Mouse (Mus musculus) gastrocnemius, adult 2 months (tissue): Measurements from ENCODE around the gene Prm1. TPM values are rescaled to one million over a fixed set of nuclear protein-coding genes. Genes with fewer than 3 reads are reported as not detected.
A peak's percentile ranks its signal among the peaks of the same experiment; 100 is the strongest.

Experiments
- DNase-seq: peaks from one replicate; pipeline ENCODE4 v3.0.0; 2022
- H3K27ac ChIP-seq: fragments of 200-600 bp; 2 replicates; pipeline ENCODE4 v1.8.1; 2022; ENCODE audit warnings: mild to moderate bottlenecking
- H3K4me3 ChIP-seq: fragments of 200-600 bp; 2 replicates; pipeline ENCODE4 v1.8.1; 2022; ENCODE audit warnings: mild to moderate bottlenecking, moderate library complexity
- CTCF ChIP-seq: fragments of 200-600 bp; IDR thresholded peaks from 2 replicates; pipeline ENCODE4 v1.8.1; 2022; ENCODE audit warnings: antibody characterized with exemption, mild to moderate bottlenecking, moderate library complexity
- intact Hi-C: fragments of 180-260 bp; cut with DNase I; formaldehyde crosslinking; loops from one replicate; pipeline ENCODE4 v1.15.1; 2025
- total RNA-seq, 2 experiments: library from RNA; stranded (reverse); gene quantifications; 2 replicates each; pipeline ENCODE4 v1.2.3; 2021

The Prm1 gene
- total RNA-seq, 2 experiments from 2014 or later: not detected

DNA sequence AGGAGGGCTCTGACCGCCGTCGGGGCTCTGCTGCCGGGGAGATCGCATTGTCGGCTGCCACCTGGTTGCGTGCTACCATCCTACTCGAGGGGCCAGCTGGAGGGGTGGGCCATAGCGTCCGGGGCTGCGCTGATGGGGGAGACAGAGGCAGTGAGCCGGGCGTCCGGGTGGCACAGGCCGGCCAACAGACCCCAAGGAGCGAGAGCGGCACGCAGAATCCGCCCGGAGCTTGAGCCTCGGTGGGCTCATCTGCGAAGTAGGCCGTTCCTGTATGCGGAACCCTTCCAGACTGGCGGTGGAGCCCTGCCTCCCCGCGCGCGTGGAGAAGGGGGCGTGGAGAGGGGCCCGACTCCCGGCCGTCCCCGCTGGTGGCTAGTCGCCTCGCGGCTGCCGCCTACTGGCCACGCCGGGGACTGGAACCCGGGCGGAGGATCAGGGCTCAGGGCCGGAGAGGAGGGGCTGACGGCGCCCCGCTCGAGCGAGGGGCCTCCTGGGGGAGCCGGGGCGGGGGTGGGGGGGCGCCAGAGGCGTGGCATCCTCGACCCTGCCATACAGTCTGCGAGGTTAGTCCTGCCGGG, 20.8 kb downstream of the Prm1 start:
- H3K27ac ChIP-seq: peak overlapping the region; percentile 94
- peak; percentile 95 for DNase-seq
- intact Hi-C loops: loop anchor here (1.0 to 2.0 kb wide), 2 partner anchors 144 to 215 kb away; no protein-coding TSS in a partner anchor
- TF ChIP-seq CTCF: peak; percentile 88
- peak overlapping the region; percentile 84 for H3K4me3 ChIP-seq

DNA sequence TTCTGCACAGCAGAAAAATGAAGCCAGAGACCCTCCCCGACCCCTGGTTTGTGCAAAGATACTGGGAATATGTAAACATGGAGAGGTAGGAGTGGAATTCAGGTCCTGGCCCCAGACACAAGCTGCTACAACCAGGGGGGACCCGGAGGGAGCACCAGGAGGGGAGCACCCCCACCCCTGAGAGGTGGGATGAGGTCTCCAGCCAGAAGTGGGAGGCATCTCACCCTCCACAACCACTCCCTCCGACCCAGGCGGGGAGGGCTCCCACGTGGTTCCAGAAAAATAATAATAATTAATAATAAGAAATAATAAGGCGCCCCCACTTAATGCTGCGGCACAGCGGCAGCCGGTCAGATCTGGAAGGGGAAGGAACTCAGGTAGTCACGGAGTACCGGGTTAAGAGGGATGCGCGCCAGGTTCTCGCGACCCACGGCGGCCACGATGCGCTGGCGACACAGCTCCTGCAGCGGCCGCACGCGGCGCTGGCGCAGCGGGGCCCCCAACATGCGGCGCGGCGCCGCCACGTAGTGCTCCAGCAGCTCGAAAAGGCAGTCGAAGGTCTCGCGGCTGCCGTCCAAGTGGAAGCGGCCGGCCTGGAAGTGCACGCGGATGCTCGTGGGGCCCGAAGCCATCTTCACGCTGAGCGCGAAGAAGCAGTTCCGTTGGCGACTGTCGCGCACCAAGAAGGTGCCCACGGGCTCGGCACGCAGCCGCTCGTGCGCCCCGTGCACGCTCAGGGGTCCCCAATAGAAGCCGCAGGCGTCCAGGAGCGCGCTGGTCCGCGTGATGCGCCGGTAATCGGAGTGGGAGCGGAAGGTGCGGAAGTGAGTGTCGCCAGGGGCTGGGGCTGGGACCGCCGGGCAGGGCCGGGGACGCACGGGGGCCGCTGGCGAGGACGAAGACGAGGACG, 21.5 kb downstream of the Prm1 start:
- intact Hi-C loops: loop anchor here (2.0 kb wide), 1 partner anchor 143 kb away; no protein-coding TSS in a partner anchor
- peak overlapping the region; percentile 84 for H3K4me3 ChIP-seq
- DNase-seq: peak; percentile 63
- H3K27ac ChIP-seq: peak overlapping the region; percentile 94
- peak; percentile 8; the same call in 1 of the 2 replicates for TF ChIP-seq CTCF

DNA sequence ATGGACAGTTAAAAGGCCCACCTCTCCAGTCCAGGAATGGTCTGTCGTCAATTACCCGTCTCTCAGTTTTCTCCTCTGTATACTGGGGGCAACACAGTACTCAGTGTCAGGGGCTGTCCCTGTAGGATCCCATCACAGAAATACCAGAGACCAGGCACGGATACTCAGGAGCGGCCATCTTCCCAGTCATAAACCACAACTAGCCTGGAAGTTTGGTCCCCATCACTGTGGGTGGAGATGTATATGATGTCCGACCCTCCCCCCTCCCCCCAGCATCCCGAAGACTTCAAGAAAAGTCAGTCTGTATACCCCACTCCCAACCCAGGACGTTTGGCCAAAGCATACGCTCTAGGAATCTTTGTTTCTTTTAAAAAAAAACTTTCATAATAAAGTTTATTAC, 22.2 kb downstream of the Prm1 start:
- H3K4me3 ChIP-seq: peak overlapping the region; percentile 84
- intact Hi-C loops: no loop called here
- H3K27ac ChIP-seq: no peak overlapping the region
- peak; percentile 7 for DNase-seq
- no peak for TF ChIP-seq CTCF

DNA sequence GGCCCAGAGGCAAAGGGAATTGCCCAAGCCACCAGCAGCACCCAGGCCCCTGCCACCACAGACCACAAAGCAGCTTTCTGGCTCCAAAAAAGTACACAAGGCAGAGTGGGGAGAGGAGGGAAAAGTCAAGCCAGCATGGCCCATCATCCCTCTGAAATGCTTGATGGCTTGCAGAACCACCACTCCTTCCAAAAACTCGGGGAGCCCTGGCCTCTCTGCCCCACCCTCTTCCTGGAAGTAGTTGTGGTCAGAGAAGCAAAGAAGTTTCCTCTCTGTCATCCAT, 22.5 kb downstream of the Prm1 start:
- intact Hi-C loops: no loop called here
- peak overlapping the region; percentile 84 for H3K4me3 ChIP-seq
- TF ChIP-seq CTCF: no peak
- peak overlapping the region; percentile 46; the same call in 1 of the 2 replicates for H3K27ac ChIP-seq
- DNase-seq: peak; percentile 30

DNA sequence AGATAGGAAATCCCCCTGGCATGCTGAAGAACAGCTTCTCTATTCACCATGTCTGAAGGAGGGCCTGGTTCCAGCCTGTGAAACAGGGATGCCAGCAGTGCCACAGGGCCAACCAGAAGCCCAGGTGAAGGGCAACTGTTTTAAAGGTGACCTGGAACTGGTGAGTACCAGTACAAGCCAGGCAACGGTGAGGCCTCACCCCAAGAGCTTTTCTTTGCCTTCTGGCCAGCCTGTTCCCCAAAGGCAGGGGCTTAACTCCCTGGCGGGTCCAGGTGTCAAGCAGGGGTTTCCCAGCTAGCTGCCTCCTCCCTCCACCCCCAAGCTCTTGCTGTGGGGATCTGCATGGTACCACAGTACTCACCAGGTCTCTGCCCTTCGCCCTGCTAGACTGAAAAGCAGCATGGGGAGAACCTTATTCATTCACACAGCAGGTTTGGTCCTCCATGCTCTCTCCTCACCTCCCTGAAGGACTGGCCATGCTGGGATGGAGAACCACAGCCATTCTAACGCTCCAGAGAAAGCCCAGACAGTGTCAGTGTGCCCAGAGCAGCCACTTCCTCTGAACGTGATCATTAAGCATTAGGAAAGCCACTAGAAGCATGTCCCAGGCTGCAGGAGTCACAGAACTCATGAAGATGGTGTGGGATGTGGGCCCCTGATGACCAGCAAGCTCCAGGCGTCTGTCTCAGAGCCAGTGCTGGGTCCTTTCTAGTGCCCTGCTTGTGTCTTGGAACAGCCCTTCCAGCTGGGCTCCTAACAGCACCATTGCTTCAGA, 23.1 kb downstream of the Prm1 start:
- H3K27ac ChIP-seq: peak overlapping the region; percentile 46
- peak; percentile 19 for DNase-seq
- peak overlapping the region; percentile 84 for H3K4me3 ChIP-seq
- intact Hi-C loops: no loop called here
- TF ChIP-seq CTCF: no peak

DNA sequence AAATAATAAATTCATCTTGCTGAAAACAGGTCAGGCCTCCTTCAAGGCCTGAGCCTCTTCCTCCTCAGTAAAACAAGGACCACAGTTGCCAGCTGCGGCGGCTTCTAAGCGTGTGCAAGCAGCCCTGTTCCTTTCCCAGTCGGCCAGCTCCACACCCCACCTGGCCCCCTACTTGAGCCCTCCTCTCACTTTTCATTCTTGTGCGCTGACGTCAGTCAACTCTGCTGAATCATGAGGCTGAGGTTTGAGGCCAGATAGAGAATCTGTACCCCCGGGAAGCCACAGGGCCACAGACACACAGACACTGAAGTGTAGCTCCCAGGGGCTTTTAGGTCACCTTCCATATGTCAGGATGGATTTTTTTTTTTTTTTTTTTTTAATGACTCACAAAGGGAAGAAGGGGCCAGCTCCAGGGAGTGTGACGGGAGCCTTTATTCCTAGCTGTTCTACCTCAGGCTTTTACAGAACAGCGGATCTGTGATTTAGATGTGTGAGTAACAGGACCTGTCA, 23.7 kb downstream of the Prm1 start:
- Histone ChIP-seq H3K4me3 (peak overlapping the region; percentile 84; the same call in 1 of the 2 replicates), H3K27ac (no peak overlapping the region)
- no peak for TF ChIP-seq CTCF
- DNase-seq: peak; percentile 25
- intact Hi-C loops: no loop called here

DNA sequence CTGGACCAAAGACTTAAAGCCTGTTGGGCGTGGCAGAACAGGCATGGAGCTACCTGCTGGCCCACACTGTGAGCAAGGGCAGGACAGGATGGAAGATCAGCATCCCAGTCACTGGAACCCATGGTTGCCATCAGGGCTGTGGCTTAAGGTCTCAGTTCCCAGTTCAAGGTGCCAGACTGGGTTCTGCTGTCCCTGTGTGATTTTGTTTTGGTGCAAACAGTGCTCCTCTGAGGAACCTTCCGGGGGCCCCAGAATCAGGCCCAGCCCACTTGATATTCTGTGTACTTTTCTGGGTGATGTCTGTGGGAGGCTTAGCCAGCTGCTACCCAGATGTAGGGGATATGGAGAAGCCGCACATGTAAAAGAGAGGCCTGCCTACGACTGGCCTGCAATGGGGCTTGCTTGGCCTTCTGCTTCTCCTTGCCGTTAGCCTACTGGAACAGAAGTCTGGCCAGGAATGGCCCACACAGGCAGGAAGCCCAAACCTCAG, 25.0 kb downstream of the Prm1 start:
- no peak for DNase-seq
- Histone ChIP-seq H3K27ac (no peak overlapping the region), H3K4me3 (no peak overlapping the region)
- intact Hi-C loops: no loop called here
- TF ChIP-seq CTCF: no peak

DNA sequence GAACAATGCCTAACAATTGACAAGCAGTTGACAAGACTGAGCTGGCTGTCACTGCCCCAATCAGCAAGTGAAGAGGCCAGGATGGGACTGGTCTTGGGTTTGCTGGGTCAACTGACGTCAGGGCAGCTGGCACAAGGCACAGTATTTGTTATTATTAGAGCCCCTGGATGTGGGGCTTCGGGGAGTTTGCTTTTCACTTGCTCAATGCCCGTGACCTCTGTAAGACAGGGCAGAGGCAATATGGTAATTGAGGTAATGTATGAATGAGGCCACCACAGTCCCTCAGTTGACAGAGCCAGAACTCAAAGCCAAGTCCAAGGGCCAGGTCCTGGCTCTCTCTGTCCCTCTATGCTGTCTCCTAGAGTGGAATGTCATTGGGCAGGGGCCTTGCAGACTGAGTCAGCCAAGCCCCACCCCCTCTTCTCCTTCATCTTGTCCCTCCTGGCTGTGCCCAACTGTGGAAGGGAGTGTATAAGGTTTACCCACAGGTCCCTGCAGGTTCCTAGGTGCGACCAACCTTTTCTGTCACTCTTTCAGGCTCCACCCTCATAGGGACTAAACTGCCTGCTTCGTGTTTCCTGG, 28.0 kb downstream of the Prm1 start:
- intact Hi-C loops: no loop called here
- peak; percentile 11 for DNase-seq
- TF ChIP-seq CTCF: no peak
- H3K4me3 ChIP-seq: no peak overlapping the region
- no peak overlapping the region for H3K27ac ChIP-seq

DNA sequence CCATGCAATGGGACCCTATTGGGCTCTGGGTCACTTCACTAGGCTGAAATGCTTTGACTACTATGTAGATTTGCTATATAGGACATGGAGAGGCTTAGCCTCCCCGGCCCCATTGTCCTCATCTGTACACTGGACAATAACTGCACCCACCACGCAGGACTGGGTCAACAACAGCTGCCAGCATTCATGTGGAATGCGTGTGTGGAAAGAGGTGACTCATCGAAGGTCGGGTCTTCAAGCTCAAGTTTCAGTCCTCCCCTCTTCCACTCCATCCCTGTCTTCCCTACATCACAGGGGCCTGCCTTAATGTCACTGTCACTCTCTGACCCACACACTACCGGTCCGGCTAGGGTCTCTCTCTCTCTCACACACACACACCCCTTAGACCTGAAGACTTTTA, 29.3 kb downstream of the Prm1 start:
- intact Hi-C loops: no loop called here
- no peak for TF ChIP-seq CTCF
- Histone ChIP-seq H3K27ac (no peak overlapping the region), H3K4me3 (no peak overlapping the region)
- peak; percentile 10 for DNase-seq

DNA sequence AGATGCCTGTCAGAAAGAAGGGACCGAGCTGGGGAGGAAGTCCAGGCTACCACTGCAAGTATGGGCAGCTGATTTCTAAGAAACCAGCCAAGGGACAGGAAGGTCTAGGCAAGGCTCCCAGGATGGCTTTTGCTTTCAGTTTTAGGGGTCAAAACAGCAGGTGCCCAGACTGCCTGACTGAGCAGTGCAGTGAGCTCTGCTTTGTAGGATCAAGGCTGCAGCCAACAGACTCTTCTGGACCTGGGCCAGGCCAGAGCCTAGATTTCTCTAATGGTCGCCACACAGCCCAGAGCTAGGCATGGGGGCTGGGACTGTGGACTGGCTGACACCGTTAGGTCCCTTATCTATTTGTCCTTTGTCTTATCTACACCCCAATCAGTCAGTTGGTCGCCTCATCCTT, 30.9 kb downstream of the Prm1 start:
- intact Hi-C loops: no loop called here
- H3K27ac ChIP-seq: no peak overlapping the region
- DNase-seq: no peak
- H3K4me3 ChIP-seq: no peak overlapping the region
- TF ChIP-seq CTCF: no peak

DNA sequence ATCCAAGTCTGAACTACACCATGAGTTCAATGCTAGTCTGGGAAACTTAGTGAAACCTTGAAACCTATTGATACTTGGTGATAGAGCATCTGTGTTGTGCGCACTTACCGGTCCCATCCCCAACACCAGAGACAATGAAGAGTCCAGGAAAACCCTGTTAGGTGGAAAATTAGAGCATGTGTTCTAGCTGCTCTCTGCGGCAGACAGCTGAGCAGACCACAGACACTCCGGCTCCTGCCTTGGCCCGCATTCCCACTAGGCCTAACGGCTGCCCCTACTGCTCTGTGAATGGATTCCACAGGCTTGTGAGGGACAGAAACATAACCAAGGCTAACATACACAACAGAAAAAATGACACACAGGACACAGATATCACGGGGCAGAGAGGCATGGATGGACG, 32.1 kb downstream of the Prm1 start:
- TF ChIP-seq CTCF: no peak
- intact Hi-C loops: no loop called here
- no peak overlapping the region for H3K27ac ChIP-seq
- no peak for DNase-seq
- H3K4me3 ChIP-seq: no peak overlapping the region
